Mouse (Mus musculus) thymus, postnatal 14 days (tissue): ENCODE measurements around the gene Olfr92.

Source experiments
- DNase-seq: peaks from one replicate; pipeline ENCODE4 v3.0.0; 2021

Olfr92 gene

DNA sequence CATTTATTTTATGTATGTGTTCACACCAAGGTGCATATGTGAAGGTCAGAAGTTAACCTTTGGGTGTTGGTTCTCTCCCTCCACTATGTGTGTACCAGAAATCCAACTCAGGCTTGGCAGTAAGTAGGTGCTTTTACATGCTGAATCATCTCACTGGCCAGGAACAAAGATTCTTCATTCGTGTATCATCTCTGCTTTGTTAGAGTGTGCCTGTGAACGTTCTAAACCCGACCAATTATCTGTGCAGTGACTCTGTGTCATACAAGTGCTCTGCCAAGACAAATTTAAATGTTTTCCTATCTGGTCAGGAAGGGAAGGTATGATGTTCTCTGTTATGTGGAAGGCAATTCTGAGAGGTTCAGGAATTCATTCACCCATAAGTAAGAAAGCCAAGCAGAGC, 58.5 kb downstream of the Olfr92 start:
- no peak for DNase-seq
